Mouse (Mus musculus): ENCODE results near the gene Cldn34b1.
"Not testable (repeated sequence)": the region's sequence is repeated elsewhere in the genome, so short reads cannot be mapped to it uniquely, and the experiment has no call there.

Cldn34b1 gene

GRCm38 (mm10) chrX:154890167-154890566 lies at the start of gene Cldn34b1:
TSS of gene Cldn34b1 (minus strand) at chrX:154890267.
- not testable (repeated sequence) for DNase-seq (ENCODE audit: low spot score in 2 of 2)

- not testable (repeated sequence) for DNase-seq (ENCODE audit: low spot score in 2 of 2)
Measured at GRCm38 (mm10) chrX:154935887-154936286, 45.8 kb upstream of the Cldn34b1 start, which contains the start of gene Magea6. TSS of gene Magea6 (minus strand) at chrX:154935987.
